Mouse (Mus musculus): ENCODE measurements around the gene Frmpd4.

The Frmpd4 gene

DNA sequence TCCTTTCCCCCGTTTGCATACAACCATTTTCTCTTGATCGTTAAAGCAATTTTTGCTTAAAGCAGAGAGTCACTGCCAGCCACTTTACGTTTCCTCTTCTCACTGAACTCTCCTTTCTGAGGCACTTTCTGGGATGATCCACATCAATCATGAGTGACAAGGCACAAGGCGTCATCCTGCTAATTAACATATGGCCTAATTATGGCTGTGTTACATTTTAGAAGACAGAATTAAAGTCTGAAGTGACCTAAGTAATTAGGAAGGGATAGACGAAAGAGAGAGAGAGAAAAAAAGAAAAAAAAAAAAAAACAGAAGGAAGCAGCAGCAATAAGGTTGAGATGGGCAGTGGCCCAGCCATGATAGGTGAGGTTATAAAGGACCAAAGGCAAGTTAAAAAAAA, at the start of gene Frmpd4:
Frmpd4 (minus strand) TSS at position 101 of the 400 bp plus-strand sequence.
- in situ Hi-C loops (cut with MboI, MseI): no loop called here

DNA sequence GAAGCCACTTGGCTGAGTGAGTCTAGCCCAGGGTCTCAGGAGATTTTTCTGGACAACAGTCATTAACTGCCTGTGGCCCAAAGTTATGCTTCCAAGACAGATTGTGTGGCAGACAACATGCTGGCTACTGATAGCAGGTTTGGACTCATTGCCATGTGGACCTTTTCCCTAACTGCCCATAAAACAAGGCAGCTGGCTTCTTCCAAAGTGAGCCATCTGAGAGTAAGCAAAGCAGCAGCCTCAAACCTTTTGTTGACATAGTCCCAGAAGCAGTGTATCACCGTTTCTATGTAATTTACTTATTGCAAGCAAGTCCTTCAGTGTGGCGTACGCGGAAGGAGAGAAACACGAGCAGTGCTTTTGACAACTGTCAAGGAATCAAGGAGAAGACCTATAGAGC, 18.2 kb upstream of the Frmpd4 start:
- in situ Hi-C loops (cut with MboI, MseI): no loop called here

DNA sequence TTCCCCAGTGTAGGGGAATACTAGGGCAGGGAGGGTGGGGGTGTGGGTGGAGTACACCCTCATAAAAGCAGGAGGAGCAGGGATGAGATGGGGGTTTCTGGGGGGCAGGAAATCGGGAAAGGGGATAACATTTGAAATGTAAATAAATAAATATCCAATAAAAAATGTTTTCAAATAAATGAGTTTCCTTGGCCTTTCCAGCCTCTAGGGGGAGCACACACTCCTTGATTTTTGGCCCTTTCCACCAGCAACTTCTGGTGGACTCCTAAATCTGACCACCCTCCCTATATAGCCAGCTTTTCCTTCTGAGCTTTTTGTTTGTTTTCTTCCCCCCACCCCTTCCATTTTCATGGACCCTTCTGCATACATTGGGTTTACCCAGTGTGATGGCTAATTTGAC, 7.3 kb upstream of the Frmpd4 start:
- in situ Hi-C loops (cut with MboI, MseI): no loop called here

DNA sequence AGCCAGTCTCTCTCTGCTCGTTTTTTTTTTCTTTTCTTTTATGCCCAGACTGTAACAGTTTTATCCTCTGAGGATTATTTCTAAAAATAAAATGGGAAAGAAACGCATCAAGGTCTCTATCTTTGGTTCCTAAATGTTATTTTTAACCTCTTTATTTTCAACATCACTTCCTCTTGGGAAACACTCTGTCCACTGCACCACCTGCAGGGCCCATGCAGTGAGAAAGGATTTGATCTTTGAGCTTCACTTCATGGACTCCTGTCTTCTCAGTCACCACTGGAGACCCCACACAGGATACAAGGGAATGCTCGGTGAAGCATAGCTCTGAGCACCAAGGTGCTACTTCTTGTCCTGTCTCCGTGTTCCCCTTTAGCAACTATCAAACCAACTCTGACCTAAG, 5.2 kb downstream of the Frmpd4 start:
- in situ Hi-C loops (cut with MboI, MseI): no loop called here

DNA sequence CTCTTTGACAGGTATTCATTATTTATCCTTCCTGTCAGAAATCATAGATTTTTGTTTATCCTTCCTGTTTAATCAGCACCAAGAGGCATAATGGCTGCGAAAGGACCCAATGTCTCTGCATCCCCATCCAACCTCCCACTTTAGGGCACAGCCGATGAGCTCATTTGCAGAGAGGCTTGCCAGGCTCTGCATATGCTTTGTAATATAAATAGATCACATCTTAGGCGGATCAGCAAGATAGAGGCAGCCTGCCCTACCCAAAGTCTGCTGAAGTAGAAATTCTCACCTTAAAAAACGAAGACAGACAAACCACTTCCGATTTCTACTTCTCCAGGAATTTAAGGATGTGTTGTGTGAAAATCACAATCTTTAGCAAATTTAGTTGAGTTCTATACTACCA, 7.8 kb downstream of the Frmpd4 start:
- in situ Hi-C loops (cut with MboI, MseI): no loop called here

DNA sequence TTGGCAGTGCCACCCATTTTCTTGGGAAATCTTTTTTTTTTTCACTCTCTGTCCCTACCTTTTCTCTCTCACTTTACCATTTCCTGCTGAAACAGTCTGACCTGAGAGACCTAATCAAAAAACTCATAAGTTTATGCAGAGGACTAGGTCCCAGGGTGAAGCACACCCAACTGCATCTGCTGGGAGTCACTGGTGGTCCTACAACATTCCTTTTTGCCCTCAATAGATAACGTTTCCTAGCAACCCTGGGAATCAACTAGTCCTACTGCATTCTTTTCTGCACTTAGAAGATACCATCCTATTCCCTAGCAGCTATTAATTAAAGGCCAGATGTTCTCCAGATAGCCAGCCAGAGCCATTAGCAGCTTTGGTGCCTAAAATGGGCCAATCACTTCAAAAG, 71.8 kb downstream of the Frmpd4 start:
- in situ Hi-C loops (cut with MboI, MseI): no loop called here

DNA sequence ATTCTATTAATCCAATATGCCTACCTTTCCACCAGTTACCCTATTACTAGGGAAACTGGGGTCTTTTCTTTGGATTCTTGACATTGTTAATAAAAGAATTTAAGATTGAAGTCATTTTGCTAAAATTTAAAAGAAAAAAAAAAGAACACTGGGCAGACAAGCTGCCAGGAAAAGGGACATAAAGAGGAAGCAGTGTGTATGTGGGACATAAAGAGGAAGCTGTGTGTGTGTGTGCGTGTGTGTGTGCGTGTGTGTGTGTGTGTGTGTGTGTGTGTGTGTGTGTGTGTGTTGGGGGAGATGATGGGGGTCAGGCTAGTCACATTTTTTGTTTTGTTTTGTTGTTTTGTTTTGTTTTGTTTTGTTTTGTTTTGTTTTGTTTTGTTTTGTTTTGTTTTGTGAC, 121.8 kb downstream of the Frmpd4 start:
- in situ Hi-C loops (cut with MboI, MseI): no loop called here

DNA sequence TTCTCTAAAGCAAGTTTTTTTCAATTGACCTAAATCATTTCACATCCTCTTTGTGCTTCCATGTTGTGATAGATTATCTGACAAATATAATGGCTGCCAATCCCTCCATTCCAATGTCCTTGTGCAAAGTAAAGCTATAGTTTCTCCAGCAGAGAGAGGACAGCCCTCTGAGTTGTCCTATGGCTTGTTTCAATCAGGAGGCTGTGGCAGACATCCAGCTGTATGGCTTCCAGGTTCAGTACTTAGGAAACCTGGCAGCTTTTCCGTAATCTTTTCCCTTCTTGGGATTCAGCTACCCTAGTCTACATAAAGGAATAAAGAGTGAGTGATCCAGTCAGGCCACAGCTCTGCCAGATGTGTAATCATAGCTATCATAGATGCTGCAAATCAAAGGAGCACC, 145.8 kb downstream of the Frmpd4 start:
- in situ Hi-C loops (cut with MboI, MseI): no loop called here

DNA sequence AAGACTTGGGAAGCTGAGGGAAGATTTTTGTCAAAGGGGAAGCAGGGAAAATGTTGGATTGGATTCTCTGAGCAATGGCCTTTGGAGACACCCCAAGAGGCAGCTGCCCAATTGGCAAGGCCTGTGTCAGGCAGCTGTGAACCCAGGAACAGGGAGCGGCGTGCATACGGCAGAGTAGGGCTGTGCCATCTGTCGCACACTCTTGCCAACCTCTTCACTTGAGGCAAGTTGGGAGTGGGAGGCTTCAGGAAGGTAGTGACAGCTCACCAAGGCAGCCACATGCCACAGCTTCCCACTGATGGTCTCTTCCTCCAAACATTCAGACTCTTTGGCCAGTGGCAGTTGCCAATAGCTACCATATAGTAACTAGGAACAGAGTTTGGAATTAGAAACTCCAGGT, 147.2 kb downstream of the Frmpd4 start:
- in situ Hi-C loops (cut with MboI, MseI): no loop called here

DNA sequence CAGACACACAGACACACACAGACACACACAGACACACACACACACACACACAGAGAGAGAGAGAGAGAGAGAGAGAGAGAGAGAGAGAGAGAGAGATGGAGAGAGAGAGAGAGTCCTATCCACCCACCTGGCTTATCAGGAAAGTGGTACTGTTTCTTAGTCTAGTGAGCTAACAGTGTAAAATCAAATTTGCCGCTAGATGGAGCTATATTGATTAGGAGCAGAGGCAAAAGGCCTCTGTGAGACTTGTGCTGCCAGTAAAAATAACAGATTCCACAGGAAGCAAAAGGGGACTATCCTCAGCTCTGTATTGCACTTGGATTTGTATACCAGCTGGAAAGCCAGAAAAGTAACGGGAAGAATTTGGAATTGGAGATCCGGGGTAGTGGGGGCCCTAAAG, 161.6 kb downstream of the Frmpd4 start:
- in situ Hi-C loops (cut with MboI, MseI): no loop called here

DNA sequence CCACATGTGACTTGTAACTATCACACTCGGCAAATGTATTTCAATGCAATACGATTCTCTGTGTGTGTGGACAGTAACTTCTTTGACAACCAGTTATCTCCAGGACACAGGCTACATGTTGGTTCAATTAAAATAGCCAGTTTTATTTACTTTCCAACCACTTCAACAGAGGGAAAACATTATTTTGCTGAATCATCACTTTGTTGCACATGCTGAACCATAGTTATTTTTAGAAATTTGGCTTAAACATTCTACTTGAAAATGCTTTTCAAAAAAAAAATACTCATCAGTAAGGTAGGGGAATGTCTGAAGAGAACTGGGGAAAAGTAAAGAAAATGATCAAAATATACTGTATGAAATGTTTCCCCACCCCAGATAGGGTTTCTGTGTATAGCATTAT, 173.5 kb downstream of the Frmpd4 start:
- in situ Hi-C loops (cut with MboI, MseI): no loop called here

DNA sequence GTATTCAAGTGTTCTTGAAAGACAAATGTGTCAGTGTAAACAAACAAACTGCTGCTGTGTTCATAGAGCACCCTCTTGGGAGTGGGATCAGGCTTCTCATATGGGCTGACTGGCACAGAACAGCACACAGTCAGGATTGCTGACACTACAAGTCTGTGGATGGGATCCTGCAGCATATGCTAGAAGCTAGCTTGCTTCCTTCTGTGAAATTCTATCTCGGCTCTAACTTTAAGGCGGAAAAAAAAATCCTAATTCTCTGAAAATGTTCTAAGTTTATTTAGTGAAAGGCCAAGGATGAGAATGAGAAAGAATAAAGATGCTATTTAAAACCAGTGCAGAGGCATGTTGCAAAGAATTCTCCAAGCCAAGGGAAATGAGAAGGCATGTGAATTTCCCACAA, 226.6 kb downstream of the Frmpd4 start:
- in situ Hi-C loops (cut with MboI, MseI): no loop called here

DNA sequence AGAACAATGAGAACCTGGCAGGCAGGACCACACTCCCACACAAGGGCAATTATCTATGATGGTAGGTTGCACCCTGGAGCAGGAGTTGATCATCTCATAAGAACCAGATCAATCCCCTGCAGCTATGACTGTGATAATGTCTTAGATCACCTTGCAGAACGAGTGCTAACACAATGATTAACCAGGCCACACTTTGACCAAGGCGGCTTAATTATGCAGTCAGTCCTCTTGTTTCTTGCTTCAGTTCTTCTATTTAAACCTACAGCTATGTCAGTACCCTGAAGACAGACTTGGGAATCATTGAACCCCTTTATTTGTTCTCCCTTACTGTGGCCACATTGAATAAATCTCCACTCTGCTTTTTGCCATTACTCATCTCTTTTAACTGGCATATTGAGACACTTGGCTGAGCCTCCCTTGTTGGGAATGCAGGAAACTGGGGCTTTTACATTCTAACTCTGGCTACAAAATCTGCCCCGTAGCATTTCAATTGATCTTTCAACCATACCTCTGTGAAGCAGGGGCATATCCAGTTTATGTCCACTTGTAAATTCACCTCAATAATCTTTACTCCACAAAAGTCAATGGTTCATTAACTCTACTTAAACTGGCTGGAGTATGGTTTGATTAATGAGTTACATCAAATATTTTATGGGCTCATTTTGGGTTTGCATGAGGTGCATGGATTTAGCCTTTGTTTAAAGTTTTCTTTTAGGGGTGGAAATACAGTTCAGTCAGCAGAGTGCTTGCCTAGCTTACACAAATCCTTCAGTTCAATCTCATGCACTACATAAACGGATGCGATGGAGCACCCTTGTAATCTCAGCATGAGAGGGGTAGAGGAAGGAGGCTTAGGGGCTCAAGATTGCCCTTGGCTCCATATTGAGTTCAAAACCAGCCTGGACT, 227.5 kb downstream of the Frmpd4 start:
- in situ Hi-C loops (cut with MboI, MseI): no loop called here

DNA sequence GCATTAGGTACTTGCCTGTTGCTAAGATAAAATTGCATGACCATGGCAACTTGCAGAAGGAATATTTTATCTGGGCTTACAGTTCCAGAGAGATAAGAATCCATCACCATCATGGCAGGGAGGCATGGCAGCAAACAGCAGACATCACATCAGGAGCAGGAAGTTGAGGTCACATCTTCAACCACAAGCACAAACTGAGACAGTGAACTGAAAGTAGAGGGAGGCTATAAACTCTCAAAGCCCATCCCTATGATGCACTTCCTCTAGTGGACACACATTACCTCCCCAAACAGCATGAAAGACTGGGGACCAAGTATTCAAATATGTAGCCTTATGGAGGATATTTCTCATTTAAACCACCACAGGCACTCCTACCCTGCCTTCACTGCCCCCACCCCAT, 238.8 kb downstream of the Frmpd4 start:
- in situ Hi-C loops (cut with MboI, MseI): no loop called here

DNA sequence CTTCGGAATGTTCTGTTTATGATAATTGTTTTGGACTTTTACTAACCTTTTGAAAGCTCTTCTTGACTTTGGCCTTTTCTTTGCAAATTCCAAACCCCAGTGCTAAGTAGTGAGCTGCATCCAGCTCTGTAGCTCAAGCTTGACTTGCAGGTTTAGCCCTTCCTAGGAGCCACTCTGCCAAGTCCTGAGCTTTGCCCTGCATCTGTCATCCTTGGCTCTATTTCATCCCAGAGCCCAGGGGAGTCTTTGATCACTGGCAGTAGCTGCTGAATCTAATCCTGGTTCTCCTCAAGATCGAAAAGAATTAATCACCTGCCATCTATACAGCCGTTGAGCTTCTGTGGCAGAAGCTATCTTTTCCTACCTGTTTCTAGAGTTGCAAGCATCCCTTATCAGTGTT, 251.9 kb downstream of the Frmpd4 start:
- in situ Hi-C loops (cut with MboI, MseI): no loop called here

DNA sequence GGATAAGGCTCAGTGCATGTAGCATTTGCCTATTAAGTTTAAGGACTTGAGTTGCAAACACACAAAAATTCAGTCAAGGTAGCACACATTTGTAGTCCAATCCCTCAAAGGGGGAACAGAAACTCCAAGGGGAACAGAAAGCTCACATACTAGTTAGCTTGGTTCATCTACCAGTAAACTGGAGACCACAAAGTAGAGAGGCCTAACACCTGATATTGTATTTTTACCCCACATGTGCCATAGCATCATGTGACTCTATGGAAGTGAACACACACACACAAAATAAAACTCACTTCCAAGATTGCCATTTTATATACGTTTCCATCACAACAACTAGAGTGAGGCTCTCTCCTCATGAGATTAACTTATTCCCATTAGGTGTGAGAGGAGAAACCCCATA, 264.9 kb downstream of the Frmpd4 start:
- in situ Hi-C loops (cut with MboI, MseI): no loop called here

DNA sequence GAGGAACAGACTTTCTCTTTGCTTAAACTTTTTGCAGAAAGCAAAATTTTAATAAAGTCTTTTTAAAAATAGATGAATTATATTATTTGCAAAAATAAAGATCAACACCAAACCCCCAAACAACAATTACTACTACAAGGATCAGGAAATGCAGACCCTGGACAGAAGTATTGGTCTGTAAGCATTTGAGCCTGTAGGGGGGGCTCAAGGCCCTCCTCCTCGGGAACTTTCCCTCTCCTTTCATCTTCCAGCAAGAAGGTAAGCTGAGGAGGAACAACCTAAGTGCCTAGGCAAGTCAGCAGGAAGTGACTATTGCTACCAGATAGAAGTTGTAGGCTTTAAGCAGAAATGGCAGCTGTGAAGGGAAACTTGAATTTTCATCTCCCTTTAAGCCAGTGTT, 266.9 kb downstream of the Frmpd4 start:
- in situ Hi-C loops (cut with MboI, MseI): no loop called here

DNA sequence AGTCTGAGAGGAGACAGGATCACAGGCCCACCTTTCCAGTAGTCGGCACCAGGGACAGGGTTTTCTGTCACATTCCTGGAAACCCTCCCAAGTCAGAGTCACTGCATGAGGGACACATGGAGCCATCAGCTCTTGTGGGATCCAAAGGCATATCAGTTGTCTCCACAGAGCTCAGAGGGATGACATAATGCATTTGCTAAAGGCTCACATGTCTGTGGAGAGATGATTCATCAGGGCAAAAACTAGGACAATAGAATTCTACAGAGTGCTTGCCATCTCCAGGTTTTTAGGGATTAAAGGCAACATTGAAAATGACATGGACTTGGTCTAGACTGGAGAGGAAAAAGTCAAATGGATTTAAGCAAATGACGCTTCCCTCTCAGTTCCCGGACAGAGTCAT, 284.5 kb downstream of the Frmpd4 start:
- in situ Hi-C loops (cut with MboI, MseI): no loop called here

DNA sequence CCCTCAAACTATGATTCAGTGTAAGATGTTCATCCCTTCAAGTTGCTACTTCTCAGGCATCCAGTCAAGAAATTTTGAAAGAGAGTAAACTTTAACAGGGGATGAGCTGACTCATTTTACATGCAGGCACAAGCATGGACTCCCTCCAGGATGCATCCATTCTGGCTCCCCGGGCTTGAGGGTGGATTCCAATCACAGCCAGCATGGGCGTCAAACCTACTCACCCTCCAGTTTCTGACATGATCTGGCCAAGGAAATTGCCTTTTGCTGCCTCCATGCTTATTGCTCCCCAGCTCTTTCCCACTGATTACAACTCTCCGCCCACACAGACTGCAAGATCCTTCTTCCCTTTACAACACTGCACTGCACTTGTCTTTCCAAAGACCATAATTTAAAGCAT, 370.0 kb downstream of the Frmpd4 start:
- in situ Hi-C loops (cut with MboI, MseI): no loop called here

DNA sequence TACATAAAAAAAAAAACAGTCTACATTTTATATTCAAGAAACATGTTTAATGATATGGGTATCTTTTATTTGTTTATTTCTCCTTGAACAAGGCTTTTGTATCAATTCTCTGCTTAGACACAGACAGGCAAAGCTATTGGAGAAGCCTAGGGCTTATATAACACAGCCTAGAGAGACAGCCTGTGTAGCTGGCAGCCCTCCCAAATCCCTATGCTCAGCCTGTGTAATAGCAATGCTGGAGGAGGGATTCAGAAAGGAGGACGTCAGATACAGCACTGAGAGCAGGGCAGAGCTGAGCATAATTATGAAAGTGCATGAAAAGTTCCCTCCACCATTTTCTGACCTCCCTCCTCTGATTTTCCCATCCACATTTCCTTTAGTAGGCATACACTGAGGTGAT, 385.1 kb downstream of the Frmpd4 start:
- in situ Hi-C loops (cut with MboI, MseI): no loop called here

DNA sequence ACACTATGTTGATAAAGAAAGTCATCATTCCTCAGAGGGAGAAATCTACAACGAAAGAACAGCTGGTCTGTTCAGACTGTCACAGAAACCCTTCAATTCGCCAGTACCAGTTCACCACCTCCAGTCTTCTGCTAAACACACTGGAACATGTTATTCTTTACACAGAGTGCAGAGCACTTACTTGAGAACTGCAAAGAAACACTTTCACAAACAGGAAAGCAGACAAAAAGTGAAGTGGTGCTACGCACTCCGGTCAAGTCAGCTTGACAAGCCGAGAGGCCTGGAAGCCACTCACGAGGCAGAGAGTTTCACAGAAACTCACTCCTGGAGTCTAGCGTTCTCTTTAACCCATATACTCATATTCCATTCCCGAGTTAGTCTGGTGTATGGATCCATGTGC, 387.5 kb downstream of the Frmpd4 start:
- in situ Hi-C loops (cut with MboI, MseI): no loop called here

DNA sequence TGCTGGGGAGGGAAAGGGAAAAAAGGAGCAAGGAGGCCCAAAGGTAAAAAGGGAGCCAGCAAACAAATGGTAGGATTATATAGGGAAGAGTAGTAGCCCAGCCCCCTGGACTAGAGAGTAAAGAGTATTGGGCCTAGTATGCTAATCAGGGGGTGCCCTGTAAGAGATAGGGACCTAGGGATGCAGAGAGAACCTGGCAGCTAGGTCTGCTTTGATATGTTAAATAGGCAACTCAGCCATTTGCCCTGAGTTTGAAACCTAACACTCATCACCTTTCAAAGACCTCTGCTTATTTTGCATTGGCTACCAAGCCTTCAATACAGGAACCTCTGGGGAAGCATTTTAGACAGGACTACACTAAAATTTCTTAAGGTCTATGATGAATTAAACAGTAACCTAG, 414.0 kb downstream of the Frmpd4 start:
- in situ Hi-C loops (cut with MboI, MseI): no loop called here

DNA sequence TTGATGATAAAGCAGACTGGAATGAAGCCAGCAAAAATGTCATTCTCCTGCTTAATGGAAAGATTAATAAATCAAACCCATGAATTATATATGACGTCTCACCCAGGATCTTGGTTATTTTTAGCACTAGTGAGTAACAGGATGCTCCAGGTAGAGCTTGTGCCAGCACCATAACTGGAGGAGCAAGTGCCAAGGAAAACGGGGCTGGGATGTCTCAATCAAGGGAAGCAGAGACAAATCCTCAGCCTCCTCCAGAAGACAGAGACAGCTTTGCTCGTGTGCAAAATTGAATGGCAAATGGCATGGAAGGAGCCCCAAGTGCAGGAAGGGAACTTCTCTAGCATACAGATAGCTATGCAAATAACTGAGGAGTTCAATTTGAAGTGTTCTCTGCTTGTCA, 418.2 kb downstream of the Frmpd4 start:
- in situ Hi-C loops (cut with MboI, MseI): no loop called here

DNA sequence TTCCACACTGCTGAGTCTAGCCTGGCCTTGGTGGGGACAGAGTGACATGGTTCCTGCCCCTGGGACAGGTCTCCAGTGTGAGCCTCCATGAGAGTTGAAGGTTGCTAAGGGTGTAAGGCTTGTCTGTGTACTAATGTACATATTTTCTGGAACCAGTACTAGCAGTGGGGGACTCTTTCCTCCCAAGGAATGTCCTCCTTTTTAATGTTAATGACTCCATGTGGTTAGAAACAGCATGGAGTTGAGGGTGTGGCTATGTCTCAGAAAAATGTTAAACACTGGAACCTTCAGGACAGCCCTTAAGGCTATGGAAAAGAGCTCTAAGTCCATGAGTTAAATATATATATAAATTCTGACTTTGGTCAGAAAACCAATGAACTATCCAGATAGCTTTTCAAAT, 436.0 kb downstream of the Frmpd4 start:
- in situ Hi-C loops (cut with MboI, MseI): no loop called here
